Mouse (Mus musculus): ENCODE data around the gene Rbm12.

GRCm38 (mm10) chr2:156066126-156066525 is 45.7 kb downstream of the Rbm12 start:
- no peak for TF ChIP-seq CTCF (IDR thresholded peaks at IDR 0.05; ENCODE audit: borderline replicate concordance, insufficient read depth, low read depth, low read length)
- TF ChIP-seq POLR2A (IDR thresholded peaks at IDR 0.05; ENCODE audit: borderline replicate concordance, insufficient read depth, low read length): no peak
